Mouse (Mus musculus): ENCODE measurements around the gene Zfp507.

The Zfp507 gene

DNA sequence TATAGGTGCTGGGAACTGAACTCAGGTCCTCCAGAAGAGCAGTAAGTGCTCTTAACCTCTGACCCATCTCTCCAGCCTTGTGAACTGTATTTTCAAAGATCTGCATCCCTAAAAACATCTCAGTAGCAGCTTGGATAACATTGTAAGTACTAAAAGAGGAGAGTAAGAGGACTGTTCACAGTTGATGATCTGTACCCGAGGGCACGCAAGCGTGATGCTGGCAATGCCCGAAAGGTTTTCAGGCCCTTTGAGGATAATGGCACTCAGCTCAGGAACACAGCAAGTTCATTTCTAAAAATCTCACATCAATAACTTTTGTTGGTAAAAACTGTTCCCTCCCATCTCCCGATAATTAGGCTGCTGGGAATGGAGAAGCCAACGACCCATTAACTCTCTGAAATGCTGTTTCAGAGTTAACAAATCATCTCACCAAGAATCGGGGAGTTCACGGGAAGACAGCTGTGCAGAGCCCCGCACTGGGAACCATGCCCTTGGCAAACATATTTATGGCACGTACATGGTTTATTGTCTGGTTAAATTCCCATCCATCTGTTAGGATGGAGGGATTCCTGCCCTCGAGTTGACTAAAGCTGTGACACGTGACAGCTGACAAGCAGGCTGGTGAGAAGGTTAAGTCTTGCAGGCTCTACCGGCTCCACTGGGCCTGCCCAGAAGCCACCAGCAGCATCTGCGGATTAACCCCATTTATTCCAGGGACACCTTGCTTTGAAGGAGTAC, 69.3 kb downstream of the Zfp507 start:
- peak; percentile 65 to 71 for DNase-seq

DNA sequence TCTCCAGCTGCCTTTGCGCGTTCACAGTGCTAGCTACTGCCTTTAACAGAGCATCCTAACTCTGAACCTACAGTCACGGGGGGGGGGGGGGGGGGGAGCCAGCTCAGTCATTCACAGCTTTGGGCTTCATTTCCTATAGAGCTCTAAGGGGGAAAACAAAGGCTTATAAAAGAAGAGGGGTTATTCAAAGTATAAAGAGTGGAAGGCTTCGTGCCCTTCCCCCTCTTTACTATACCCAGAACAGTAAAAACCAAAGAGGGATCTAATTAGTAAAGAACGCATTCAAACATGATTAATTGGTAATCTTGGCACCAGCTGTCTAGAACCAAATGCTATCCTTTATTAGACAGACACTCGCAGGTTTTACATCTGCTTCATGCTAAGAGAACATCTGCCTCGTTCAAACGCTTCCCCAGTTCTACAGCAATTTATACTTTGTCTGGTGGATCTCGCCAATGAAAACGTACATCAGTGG, 70.2 kb downstream of the Zfp507 start:
- no peak for DNase-seq

- no peak for DNase-seq
Observed at GRCm38 (mm10) chr7:35729621-35730031, 73.2 kb downstream of the Zfp507 start.

- DNase-seq: no peak
Observed at GRCm38 (mm10) chr7:35728376-35728775, 74.4 kb downstream of the Zfp507 start.

GRCm38 (mm10) chr7:35723035-35723434, 79.8 kb downstream of the Zfp507 start:
- no peak for DNase-seq

Data from cerebellum, postnatal 14 days (tissue).